Mouse (Mus musculus) adrenal gland, postnatal 36 days (tissue): ENCODE data around the gene Wdr54. TPM values are rescaled to one million over a fixed set of nuclear protein-coding genes. Genes with fewer than 3 reads are reported as not detected.

Source experiments
- DNase-seq, 2 experiments: peaks; one replicate each; pipeline ENCODE4 v3.0.0; 2021; ENCODE audit warnings: mixed read lengths in 1 of 2
- total RNA-seq, 2 experiments: library from RNA; stranded (reverse); gene quantifications; 2 replicates each; pipeline ENCODE4 v1.2.3; 2021

The Wdr54 gene
- total RNA-seq, 2 experiments from 2014 or later = 1.8 to 3.1 TPM

DNA sequence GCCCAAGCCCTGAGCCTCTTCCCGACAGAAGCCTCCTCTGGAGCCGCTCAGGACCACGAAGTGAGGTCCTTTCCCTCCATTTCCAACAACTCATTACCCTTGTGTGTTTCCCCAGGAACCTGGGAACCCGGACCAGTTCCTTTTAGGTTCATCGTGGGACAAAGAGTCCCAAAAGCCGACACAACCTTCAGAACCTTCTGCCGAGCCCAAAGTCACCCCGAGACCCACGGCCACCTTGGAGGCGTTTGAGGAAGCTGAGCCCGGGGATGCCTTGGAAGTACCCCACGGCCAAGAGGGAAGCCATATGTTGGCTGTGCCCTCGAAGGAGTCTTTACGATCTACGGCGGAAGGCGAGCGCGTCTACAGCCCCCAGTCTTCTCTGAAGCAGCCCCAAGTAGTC is 5.2 kb upstream of the Wdr54 start:
- no peak for DNase-seq

- peak in 1 of 2 experiments; percentile 62 for DNase-seq
Measured at GRCm38 (mm10) chr6:83159456-83159855, 3.3 kb upstream of the Wdr54 start.

- DNase-seq = no peak
Measured at GRCm38 (mm10) chr6:83155552-83156238, 502 bp downstream of the Wdr54 start.

- DNase-seq = no peak
Measured at GRCm38 (mm10) chr6:83153485-83153884, 2.7 kb downstream of the Wdr54 start.

GRCm38 (mm10) chr6:83153038-83153437 is 3.2 kb downstream of the Wdr54 start:
- no peak for DNase-seq

DNA sequence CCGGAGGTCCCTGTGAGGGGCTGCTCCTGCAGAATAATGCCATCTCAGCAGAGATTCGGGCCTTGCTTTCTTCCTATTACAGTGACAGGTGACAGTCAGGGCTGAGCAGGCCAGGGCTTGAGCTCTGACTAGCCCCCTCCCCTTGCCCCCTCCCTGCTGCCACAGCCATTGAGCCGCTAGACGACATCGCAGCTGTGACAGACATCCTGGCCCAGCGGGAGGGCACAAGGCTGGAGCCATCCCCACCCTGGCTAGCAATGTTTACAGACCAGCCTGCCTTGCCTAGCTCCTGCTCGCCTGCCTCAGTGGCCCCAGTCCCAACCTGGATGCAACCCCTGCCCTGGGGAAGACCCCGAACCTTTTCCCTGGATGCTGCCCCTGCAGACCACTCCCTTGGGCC is 4.5 kb downstream of the Wdr54 start:
- no peak for DNase-seq

DNA sequence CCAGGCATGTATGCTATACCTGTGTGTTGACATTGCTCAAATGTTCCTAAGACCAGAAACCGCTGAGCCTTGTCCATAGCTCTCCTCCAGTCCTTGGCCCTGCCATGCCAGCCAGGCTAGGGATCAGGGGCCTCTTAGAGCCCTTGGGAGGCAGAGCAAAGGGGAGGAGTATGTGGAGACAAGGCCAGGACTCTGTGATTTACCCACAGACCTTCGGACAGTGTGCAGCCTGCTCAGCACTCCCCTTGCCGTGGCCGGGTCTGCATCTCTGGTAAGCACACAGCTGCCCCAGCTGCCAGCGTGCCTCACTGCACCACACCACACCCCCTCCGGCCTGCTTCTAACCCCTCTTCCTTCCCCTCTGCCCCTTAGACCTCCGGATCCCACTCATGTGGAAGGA is 8.9 kb downstream of the Wdr54 start:
- DNase-seq = peak; percentile 56 to 59

GRCm38 (mm10) chr6:83145805-83146204 is 10.4 kb downstream of the Wdr54 start:
- no peak for DNase-seq

GRCm38 (mm10) chr6:83145209-83145608 is 11.0 kb downstream of the Wdr54 start:
- DNase-seq = no peak

DNA sequence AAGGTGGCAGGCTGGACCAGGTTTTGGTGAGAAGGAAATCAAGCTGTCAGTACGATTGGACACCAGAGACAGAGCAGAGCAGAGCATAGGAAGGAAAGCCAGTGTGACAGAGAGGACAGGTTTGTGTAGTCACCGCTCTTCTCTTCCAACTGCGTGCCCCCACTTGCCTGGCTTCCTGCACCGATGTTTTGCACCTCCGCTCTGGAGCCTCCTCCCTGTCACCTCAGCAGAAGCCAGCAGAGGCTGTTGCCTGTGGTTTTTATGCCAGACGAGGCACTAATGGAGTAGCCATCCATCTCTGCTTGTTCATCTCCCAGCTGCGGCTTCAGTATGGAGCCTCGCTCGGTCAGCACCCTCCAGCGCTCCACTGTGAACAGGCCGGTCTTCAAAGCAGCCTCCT is 13.3 kb downstream of the Wdr54 start:
- no peak for DNase-seq

GRCm38 (mm10) chr6:83142211-83142731 is 13.9 kb downstream of the Wdr54 start:
- DNase-seq = peak in 1 of 2 experiments; percentile 18

DNA sequence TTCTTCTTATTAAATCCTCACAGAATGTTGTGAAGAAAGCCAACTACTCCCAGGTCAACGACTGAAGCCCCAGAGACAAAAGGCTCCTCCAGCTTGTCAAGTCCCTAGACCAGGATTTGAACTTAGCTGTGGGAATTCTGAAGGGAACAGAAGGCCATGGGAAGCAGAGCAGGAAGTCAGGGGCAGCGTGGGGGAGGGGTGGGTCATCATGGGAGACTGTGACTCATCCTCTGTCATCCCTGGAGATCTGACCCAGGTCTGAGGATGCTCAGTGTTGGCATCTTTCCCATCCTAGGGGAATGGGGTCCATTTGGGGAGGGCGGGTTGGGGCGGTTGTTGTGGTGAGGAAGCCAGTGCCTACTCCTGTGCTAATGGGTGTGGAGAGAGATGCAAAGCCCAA is 14.6 kb downstream of the Wdr54 start:
- no peak for DNase-seq

DNA sequence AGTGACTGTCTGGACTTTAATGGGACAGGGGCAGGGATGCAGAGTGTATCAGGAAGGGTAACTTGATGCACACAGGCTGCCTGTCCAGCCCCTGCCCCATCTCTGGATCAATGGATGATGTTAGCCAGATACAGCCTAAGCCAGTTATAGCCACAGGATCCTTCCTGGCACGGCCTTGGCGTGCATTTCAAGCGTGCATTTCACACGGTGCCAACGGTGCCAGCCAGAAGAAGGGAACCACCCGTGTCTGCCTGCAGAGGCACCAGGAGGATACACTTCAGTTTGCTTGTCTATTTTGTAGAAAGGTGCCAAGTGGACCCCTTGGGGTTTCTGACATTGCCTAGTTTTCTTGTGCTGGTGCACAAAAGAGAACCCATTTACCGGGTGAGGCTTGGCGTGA is 16.2 kb downstream of the Wdr54 start:
- no peak for DNase-seq

- no peak for DNase-seq
Measured at GRCm38 (mm10) chr6:83138056-83138455, 18.1 kb downstream of the Wdr54 start.

GRCm38 (mm10) chr6:83137576-83137950 is 18.6 kb downstream of the Wdr54 start:
- peak; percentile 93 to 97 for DNase-seq

DNA sequence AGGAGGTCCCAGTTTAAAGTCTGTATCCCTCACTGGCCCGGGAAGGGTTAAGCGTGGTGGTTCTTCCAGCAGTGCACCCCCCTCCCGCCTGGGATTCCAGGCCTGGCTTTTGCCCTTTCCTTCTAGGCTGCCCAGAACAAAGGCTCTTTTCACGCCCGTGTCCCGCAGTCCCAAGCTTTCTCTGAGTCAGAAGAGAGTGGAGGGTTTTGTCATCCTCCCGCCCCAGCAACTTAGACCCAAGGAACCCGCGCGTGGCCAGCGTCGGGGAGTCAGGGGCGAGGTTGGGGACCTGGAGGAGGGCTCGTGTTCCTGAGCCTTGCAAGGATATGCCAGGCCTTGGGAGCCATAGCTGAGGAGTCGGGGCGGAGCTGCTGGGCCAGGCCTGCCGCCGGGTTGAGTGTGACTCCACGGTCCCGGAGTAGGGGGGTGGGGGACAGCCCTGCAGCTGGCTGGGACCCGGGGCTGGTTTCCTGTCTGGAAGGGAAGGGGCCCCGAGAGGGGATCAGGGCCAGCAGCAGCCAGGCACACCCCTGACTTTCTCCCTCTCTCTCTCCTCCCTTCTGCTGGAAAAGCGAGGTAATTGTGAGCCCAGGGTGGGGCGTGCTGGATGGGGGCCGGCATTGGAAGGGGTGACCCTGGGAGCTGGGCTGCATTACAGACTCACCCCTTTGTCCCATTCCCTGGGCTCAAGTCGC is 19.2 kb downstream of the Wdr54 start:
- peak; percentile 73 to 86 for DNase-seq

DNA sequence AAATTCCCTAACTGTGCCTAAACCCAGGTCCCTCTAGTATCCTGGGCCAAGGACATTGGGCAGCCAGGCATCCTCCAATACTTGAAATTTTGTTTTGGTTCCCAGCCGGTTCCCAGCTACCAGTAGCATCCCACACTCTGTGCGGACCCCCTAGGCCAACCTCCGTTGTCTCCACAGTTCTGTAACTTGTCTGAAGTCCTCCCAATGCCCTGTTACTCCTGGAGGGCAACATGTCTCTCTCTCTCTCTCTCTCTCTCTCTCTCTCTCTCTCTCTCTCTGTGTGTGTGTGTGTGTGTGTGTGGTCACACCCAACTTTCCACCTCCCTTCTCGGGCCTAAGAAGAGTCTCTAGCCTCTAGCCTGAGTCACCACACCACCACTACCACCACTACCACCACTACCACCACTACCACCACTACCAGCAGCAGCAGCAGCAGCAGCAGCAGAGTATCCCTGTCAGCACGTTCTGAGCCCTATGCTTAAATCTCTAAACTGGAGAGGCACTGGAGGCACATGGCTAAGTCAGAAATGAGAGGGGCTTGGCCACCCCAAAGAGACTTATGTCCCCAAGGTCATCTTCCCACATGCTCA is 19.8 kb downstream of the Wdr54 start:
- no peak for DNase-seq

DNA sequence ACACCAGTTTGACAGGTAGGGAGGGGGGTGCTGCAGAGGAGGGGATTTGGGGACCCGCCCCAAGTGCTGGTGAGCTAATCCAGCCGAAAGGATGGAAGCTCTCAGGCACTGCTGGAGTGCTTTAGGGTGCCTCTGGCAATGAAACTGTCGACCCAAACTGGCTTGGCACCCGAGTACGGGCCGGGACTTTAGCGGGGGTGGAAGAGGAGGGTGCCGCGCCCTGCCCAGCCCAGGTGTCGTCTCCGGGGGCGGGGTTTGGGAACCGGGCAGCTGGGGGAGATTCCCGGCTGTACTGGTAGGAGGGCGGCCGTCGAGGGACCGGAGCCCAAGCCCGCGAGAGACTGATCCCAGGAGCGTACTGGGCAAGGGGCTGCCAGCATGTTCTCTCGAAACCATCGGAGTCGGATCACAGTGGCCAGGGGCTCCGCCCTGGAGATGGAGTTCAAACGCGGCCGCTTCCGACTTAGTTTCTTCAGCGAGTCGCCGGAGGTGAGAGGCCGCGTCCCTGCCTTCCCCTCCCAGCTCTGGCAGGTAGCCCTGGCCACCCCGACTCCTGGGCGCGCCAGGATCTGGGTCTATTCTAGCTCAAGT is 20.5 kb downstream of the Wdr54 start:
- DNase-seq = peak in 1 of 2 experiments; percentile 56

GRCm38 (mm10) chr6:83134951-83135513 is 21.2 kb downstream of the Wdr54 start, which contains the start of gene Rtkn:
Gene Rtkn, plus strand, starts transcription at chr6:83135463.
- DNase-seq = no peak

DNA sequence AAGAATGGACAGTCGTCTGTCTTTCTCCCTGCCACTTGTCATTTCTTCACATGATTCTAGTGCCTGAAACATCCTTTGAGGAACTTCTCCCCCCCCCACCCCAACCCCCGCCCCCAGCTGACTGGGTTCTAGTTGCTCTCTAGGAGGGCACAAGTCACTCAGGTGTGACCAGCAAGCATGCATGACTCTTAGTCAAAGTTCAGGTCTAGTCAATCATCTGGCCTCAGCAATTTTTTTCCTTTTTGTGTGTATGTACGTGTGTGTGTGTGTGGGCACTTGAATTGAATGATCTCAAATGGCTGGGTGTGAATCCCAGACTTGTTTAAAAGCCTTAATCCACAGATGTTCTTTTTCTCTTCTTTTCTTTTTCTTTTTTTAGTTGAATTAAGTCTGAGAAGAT is 22.0 kb downstream of the Wdr54 start:
- no peak for DNase-seq

GRCm38 (mm10) chr6:83132176-83132919 is 23.8 kb downstream of the Wdr54 start:
- no peak for DNase-seq
